Mouse (Mus musculus) spleen, postnatal 10 days (tissue): ENCODE results near the gene Srr.

ENCODE experiments used
- DNase-seq, 2 experiments: peaks; one replicate each; pipeline ENCODE4 v3.0.0; 2021 to 2022; ENCODE audit warnings: low spot score in 2 of 2

The Srr gene

GRCm38 (mm10) chr11:74907850-74908249 lies 17.9 kb downstream of the Srr start:
- DNase-seq: no peak

- DNase-seq: no peak
Observed at GRCm38 (mm10) chr11:74902416-74902815, 23.3 kb downstream of the Srr start.

- no peak for DNase-seq
Observed at GRCm38 (mm10) chr11:74901555-74901954, 24.2 kb downstream of the Srr start.

GRCm38 (mm10) chr11:74898517-74898827 lies 27.3 kb downstream of the Srr start:
- no peak for DNase-seq

GRCm38 (mm10) chr11:74897678-74898516 lies 27.9 kb downstream of the Srr start, which contains the start of gene Tsr1:
TSS of gene Tsr1 (plus strand) at chr11:74898071.
- peak; percentile 76 to 91 for DNase-seq

GRCm38 (mm10) chr11:74896901-74897677 lies 28.7 kb downstream of the Srr start, which contains the start of gene Sgsm2:
TSS of gene Sgsm2 (minus strand) at chr11:74897060.
- DNase-seq: peak; percentile 65 to 69

GRCm38 (mm10) chr11:74895980-74896900 lies 29.5 kb downstream of the Srr start:
- DNase-seq: peak; percentile 60 to 64

- no peak for DNase-seq
Observed at GRCm38 (mm10) chr11:74894619-74895018, 31.1 kb downstream of the Srr start.

- DNase-seq: no peak
Observed at GRCm38 (mm10) chr11:74883098-74883497, 42.6 kb downstream of the Srr start.

GRCm38 (mm10) chr11:74881979-74882378 lies 43.8 kb downstream of the Srr start:
- no peak for DNase-seq

GRCm38 (mm10) chr11:74880999-74881398 lies 44.7 kb downstream of the Srr start:
- no peak for DNase-seq

- DNase-seq: no peak
Observed at GRCm38 (mm10) chr11:74876801-74877200, 48.9 kb downstream of the Srr start.

GRCm38 (mm10) chr11:74874630-74875029 lies 51.1 kb downstream of the Srr start:
- DNase-seq: no peak

- no peak for DNase-seq
Observed at GRCm38 (mm10) chr11:74870991-74871622, 54.6 kb downstream of the Srr start.

GRCm38 (mm10) chr11:74870544-74870943 lies 55.2 kb downstream of the Srr start:
- DNase-seq: no peak

GRCm38 (mm10) chr11:74869603-74870002 lies 56.1 kb downstream of the Srr start:
- no peak for DNase-seq

GRCm38 (mm10) chr11:74868046-74868760 lies 57.5 kb downstream of the Srr start:
- no peak for DNase-seq

GRCm38 (mm10) chr11:74867181-74867580 lies 58.6 kb downstream of the Srr start:
- DNase-seq: no peak

- no peak for DNase-seq
Observed at GRCm38 (mm10) chr11:74866640-74867039, 59.1 kb downstream of the Srr start.

- DNase-seq: no peak
Observed at GRCm38 (mm10) chr11:74865252-74865651, 60.5 kb downstream of the Srr start.

- DNase-seq: no peak
Observed at GRCm38 (mm10) chr11:74864421-74864820, 61.3 kb downstream of the Srr start.
